Mouse (Mus musculus): ENCODE results near the gene Fam53a. TPM values are rescaled to one million over a fixed set of nuclear protein-coding genes. Genes with fewer than 3 reads are reported as not detected.

Gene Fam53a
- 10 to 100 TPM; 57.4 to 66.2 TPM for total RNA-seq (2021)
- long read RNA-seq, experiment 1, transcript Fam53a-202 (6 exons, 2,009 nt): major isoform, 73 of 124 reads
- long read RNA-seq, experiment 1, transcript Fam53a-206 (7 exons, 2,112 nt): minor isoform, 6 of 124 reads
- long read RNA-seq, experiment 1, partial matches to known transcripts: 7 of 124 reads
- long read RNA-seq, experiment 1, other reads (novel, unspliced or antisense): 35 of 124 reads
- long read RNA-seq, experiment 2, full-length matches to known transcripts: 62 of 91 reads
- long read RNA-seq, experiment 2, partial matches to known transcripts: 8 of 91 reads
- long read RNA-seq, experiment 2, other reads (novel, unspliced or antisense): 21 of 91 reads

DNA sequence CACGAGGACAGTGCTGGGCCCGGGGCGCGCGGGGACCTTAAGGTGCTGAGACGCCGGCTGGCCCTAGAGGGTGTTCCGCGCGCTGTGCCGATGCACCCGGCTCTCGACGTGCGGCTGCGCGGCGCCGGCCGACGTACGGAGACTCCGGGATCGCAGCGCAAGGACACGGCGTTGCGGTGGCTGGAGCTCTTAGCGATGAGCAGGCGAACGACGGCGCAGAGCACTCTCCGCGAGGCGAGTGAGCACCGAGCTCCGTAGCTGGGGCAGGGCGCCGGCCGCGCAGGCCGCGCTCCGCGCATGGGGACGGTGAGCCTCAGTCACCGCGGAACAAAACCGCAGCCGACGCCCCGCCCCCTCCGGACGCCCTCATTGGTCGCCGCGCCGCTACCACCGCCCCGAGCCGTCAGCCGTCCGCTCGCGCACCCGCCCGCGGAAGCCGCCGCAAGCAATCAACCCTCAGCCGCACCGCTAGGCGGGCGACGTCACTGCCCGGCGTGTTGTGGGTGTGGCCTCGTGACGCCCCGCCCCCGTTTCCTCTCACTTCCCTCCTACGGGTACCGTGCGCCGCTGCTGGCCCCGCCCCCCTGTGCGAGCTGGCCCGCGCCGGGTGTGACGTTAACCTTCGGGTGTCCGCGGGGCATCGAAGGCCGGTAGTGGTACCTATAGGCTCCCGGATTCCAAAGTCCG lies at the start of gene Fam53a, which contains the start of gene Gm9903:
Fam53a (minus strand) TSS at position 335 of the 687 bp plus-strand sequence.
Gm9903 (plus strand) TSS at position 625 of the 687 bp plus-strand sequence.
- DNase-seq (ENCODE audit: low spot score): peak; percentile 100

DNA sequence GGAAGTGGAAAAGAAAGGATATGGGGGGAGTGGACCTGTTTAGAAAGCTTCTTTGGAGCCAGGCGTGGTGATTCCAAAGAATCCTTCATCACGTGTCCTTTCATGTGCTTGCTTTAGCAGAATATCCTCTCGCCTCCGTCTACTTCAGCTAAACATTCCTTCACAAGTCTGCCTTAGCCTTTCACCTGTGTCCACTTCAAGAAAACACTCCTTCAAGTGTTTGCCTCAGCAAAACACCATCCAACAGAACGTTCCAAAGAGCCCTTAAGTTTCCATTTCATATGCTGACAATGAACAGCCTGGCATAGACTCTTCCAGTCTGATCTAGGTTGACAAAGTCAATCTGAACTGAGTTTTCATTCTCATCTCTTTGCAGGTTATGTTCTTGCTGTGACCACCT lies 48.8 kb upstream of the Fam53a start:
- no peak for DNase-seq (ENCODE audit: low spot score)

DNA sequence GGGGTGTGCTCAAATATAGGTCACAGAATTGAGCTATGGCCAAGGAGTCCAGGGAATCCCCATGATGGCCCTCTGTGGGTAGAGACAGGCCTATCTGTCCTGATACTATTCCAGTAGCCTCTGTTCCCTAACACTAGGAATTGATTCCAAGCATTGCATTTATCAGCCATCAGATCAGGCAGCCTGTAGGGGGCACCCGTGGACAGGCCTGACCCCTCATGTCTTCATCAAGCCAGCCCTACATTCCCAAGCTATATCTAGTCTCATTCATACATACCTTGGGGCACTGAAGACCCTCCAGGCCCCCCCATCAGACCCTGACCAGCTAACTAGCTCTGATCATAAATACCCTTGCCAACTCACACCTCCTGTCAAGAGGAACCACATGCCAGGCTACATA lies 46.5 kb upstream of the Fam53a start:
- no peak for DNase-seq (ENCODE audit: low spot score)

DNA sequence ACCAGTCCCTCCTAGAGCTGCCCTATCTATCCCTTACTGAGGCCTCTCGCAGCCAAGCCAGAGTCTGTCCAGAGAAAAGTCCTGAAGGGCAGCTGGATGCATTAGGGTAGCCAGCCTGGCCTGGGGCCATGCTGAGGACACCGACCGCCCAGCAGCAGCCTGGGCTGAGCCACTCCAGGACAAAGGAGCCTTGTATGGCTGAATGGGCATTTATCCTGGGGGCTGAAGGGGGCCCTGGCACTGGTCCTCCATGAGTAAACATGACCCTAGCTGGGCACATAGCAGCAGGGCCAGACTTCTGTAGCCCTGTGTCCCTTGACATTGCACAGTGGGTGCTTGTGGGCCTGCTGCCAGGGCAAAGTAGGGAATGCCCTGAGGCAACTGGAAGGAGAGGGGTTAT lies 45.0 kb upstream of the Fam53a start:
- DNase-seq (ENCODE audit: low spot score): no peak

DNA sequence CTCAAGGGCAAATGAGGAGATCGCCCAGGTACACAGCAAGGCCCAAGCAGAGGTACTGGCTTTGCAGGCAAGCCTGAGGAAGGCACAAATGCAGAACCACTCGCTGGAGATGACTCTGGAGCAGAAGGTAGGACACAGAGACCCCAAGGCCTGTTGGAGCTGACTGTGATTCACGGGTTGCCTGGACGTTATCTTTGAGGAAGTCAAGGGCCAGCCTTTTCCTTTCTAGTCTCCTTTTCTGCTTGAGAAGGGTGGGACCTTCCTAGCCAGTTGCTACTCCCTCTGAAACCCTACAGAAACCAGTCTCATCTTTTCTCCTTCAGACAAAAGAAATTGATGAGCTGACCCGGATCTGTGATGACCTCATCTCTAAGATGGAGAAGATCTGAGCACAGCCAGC lies 42.2 kb upstream of the Fam53a start:
- no peak for DNase-seq (ENCODE audit: low spot score)

DNA sequence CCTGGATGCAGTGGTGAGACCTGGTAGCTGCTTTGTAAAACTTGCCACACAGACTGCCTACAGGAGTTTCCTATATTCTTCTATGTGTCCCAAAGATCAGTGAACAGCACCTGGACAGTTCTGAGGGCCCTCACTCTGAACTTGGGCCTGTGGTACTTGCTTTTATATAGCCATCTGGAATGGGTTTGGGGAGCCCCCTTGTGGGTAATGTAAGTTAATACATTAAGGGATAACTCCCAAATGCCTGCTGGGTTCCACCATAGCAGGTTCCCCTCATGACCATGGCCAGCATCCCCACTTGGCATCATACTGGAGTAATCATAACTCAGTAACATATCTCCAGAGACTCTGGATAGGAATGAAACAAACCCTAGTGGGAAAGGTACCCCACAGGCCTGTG lies 38.8 kb upstream of the Fam53a start:
- DNase-seq (ENCODE audit: low spot score): no peak

DNA sequence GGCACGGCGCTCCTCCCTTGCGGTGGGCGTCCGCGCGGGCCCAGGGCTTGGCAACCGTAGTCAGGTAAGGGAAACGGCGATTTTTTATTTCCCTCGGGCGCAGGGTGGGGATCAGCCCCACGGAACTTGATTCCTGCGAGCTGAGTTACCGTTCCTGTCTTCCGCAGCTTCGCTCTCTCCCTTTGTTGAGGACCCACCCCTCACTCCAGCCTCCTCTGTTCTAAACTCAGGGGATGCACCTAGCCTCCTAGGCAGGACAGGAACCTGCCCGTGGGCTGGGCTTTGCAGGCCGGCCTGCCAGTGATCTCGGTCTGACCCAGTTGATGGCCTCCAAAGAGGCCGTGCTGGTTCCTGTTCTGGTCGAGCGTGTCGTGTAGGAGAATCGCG lies 29.2 kb upstream of the Fam53a start:
- no peak for DNase-seq (ENCODE audit: low spot score)

DNA sequence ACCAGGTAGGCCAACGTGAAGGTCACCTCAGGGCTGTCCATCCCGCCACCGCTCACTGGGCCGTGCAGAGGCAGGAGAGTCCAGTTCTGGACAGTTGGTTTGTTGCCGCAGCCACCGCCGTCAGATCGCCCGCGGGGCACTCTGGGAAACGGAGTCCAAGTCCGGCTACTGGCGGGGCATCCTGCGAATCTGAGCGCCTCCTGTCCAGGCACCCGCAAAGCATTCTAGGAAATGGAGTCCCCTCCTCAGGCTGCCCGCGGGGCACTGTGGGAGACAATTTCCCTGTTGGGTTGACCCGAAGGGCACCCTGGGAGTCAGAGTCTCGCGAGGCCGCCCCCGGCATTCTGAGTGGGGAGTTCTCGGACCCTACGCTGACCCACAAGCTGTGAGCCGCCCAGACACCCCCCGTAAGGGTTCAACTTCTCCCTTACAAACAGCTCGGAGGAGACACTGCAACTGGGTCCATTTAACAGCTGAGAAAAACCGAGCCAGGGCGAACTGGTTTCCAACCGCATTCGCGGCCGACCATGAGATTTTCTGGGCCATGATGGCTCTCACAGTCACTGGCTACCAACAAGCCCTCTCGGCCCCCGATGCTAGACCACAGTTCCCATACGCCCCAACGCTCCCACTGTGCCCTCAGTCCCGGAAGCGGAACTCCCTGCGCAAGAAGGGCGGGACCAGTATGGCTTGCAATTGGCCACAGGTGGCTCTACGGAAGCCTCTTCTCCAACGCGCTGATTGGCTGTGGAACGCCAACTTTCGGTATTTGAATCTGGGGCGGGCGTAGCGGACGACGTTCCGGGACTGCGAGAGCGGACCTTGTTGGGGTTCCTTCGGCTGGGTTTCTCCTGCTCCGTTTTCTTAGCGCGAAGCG lies 28.6 kb upstream of the Fam53a start, which contains the start of the genes Tacc3 and Tmem129:
Tacc3 (plus strand) TSS at position 342 of the 877 bp plus-strand sequence.
Tmem129 (minus strand) TSS at position 630 of the 877 bp plus-strand sequence.
- DNase-seq (ENCODE audit: low spot score): peak; percentile 98

DNA sequence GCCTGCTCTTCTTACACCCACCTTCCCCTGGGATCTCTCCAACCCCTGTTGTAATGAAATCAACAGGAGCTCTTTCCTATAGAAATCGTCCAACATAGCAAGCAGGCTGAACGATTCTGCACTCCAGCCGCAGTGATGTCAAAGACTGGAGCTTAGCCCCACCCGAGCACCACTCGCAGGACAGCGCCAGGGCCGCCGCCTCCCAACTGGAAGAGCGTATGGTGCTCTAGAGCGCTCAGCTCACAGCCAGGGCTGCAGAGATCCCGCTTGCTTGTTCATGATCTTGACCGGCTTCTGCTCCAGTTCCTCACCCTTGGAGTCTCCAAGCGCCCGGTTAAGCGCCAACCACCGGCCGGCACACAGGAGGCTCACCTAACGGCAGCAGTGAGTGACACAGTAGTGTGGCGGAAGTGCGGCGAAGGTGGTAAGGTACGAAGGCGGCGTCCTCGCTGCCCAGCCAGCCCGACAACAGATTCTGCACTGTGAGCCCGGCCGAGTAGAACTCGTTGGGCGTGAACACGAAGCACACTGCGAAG lies 27.9 kb upstream of the Fam53a start:
- no peak for DNase-seq (ENCODE audit: low spot score)

DNA sequence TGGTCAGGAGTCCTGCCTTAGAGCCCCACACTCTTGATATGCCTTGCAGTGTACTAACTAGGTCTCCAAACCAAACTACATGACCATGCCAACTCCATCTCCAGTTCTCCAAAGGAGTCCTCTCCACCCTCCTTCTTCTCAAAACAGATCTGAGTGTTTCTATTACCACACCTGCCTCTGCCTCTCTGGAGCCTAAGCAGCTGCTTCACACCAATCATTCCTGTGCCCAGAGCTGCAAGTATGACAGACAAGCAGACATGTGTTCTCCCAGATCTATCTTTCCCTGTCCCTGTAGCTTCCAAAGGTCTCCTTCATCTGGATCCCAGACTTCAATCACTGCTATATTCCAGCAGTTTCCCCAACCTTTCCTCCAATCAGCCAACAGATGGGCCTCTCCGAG lies 27.3 kb upstream of the Fam53a start:
- DNase-seq (ENCODE audit: low spot score): no peak

DNA sequence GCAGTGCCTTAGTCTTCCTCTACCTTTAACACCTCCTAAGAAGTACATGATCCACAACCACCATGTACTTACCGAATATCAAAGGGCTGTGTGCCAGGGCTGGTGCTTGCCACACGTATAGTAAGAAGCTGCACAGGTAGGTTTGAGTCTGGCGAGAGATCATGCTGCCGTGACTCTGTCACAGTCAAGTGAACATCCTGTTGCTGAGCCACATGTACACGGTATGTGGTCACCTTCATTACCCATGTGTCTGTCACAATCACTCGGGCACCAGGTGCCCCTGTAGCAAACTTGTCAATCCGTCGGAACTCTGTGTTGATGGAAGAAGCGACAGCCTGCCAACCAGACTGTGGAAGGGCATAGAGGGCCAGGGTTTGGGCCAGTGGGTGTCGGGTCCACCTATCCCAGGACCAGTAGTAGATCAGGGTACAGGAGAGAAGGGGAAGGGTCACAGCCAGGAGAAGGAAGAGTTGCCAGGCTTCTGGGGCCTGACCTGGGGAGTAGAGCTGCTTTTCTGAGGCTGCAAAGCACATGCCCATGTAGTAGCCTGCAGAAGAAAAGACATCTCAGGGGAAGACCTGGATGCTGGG lies 25.9 kb upstream of the Fam53a start:
- DNase-seq (ENCODE audit: low spot score): no peak

DNA sequence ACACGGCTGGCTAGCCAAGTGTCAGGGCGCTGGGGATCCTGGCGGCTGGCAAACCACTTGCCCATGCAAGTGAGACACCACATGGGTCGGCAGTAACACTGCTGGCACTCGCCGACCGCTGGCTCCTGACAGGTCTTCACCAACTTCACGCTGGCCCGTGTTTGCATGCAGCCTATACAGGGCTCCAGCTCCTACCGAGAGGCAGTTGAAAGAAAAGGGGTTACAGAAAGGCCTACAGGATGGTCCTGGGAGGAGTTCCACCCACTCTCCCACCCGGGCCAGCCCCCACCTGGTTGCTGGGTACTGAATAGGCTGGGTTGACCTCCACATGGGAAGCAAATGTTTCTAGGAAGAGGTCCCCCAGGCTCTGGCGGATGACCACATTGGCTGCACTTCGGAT lies 25.0 kb upstream of the Fam53a start:
- no peak for DNase-seq (ENCODE audit: low spot score)

DNA sequence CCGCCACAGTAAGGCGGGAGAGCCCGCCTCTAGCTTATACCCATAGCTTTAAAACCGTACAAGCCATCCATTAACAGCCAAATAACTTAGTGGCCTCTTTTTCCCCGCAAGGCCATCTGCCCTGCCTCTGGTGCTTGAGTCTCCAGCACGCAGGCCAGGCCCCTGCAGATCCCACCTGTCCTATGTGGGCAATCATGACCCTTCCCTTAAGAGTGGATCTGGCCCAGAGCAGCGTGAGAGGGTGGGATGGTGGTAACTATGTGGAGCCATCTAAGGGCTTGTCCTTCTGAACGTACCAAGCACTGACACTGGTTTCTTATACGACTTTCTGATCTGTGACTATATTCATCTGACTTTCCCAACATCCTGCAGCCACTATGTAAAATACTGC lies 23.3 kb upstream of the Fam53a start:
- DNase-seq (ENCODE audit: low spot score): no peak

DNA sequence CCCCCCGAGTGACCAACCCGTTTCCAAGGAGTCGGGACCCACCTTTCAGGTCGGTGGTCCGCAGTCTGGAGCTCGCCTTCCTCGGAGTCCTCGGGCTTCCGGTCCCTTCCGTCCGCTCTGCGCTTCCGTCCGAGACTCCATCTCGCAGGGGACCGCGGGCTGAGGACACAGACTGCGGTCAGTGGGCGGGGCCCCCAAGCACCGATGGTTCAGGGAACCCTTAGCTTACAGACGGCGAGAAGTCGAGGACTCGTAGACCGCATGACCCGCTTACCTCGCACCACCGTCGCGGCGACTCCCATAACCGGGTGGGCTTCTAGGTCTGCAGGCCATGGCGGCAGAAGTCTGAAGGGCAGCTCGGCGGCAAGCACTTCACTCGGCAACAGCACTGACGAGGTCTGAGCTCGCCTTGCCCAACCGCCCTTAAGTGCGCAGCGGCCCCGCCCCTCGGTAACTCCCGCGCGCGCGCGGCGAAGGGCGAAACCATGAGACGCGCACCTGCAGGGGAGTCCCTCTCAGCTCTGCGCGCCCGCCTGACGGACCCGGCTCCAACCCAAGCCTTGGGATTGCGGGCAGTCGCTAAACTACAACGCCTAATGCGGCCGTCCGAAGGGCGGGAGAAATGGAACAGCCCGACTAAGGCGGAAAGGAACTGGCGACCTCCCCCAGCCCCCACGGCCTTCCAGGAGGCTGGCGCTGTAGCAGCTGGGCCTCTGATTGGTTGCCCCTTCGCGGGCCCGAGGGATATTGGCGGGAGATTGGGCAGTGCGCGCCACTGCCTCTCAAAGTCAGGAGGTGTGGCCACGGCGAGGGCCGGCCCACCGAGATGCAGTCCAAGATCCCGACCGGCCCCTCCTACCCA lies 22.7 kb upstream of the Fam53a start, which contains the start of gene Slbp:
Slbp (minus strand) TSS at position 654 of the 862 bp plus-strand sequence.
- peak; percentile 95 for DNase-seq (ENCODE audit: low spot score)

DNA sequence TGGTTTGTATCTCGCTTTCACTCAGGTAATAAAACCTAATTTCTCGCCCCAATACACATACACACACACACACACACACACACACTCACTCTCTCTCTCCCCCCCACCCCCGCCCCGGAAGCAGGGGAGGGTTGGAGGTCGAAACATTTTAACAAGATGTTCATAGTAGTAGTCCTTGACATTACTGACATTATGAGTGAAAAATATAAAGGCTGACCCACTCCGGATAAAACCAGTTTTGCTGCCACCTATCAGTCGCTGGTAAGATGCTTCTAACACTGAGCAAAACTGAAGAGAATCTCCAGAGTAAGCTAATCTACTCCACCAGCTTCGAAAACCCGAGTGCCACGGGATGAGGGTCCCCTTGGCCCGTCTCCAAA lies 22.1 kb upstream of the Fam53a start:
- DNase-seq (ENCODE audit: low spot score): no peak

DNA sequence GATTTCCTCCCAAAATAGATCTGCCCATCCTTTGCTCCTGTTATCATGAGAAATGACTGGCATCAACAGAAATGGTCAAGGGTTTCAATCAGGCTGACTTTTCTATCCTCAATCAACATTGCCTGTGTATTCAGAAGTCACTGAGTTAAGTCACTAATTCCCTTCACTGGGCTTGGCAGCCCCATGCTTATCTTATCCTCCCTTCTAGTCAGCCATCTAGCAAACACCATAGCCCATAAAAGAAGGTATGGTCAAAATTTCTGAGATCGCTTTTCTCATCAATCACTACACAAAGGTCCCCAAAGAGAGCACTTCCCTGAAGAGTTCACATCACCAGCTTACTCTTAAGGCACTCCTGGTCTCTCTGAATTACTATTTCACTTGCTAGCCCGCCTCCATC lies 21.6 kb upstream of the Fam53a start:
- no peak for DNase-seq (ENCODE audit: low spot score)

DNA sequence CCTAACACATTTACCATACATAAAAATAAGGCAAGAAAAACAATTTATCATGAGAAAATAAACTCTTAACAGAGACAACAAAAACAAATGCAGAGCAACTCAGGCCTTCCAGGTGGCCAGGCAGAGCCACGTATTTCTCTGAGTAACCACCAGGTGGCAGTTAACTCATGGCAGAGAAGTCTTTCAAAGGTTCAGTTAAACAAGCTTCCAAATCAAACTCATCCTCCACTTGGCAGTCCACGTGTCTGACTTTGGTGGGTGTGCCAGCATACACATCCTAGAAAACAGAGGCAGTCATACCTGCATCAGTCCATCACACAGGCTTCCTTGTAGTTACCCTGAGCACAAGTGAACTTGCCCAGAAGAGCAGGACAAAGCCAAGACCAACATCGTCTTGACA lies 11.2 kb upstream of the Fam53a start:
- peak; percentile 47 for DNase-seq (ENCODE audit: low spot score)

DNA sequence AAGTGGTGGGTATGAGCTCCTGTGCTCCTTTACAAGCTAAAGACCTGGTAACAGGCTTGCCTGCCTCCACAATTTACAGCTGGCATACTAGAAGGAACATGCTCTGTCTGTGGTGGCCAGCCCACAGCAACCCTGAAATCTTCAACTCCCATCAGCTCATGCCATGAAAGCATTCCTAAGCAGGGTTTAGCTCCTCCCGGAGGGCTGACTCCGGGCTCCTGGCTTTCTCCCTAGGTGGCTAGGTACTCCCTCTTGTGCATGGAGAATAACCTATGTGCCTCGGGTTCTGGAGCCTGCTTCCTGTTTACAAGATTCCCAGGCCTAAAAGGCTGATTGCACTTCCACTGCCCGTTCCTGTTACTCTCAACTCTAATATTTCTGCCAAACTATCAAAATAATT lies 9.4 kb upstream of the Fam53a start:
- no peak for DNase-seq (ENCODE audit: low spot score)

DNA sequence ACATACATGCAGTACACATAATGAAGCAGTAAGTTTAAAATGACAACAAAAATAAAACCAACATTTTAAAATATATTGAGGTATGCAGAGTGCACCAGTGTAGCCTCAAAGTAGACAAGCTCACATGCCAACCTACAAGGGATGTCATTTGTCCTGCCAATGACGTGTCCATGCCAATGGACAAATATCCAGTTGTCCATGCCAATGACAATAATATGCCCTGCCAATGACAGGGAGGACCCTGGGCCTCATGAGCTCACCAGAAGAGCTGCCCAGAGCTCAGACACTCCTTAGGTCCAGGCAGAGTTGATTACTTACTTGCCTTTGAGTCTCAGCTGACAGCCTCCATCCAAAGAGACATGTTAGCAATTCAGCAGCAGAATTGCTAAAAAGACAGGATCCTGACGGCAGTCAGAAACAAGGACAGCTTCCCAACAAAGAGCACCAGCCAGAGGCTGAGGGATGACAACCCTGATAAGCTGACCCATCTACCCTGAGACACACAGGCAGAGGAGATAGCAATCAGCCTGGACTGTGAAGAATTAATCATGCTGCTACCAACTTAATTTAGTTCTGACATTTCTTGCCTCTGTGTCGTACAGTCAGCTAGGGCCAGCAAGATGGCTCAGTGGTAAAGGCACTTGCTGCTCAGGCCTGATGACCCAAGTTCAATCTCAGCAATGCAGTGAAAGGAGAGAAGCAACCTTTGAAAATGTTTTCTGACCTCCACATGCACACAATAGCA lies 8.3 kb upstream of the Fam53a start:
- DNase-seq (ENCODE audit: low spot score): no peak

DNA sequence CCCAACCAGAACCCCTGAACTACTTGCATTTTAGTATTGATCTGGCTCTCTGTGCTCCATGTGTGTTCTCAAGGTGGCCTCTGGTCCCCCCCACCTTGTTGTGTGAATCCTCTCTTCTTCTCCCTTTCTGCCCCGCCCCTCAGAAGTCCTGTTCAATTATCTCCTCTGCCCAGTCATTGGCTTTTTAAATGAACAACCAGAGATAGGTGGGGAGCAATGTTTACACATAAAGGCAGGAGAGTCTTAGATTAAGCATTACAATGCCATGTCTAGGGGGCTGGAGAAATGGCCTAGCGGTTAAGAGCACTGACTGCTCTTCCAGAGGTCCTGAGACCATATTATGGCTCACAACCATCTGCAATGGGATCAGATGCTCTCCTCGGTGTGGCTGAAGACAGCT lies 5.9 kb upstream of the Fam53a start:
- no peak for DNase-seq (ENCODE audit: low spot score)

All from gastrocnemius, adult 18-20 months (tissue).